Mouse (Mus musculus): ENCODE results near the gene Tom1l2. TPM values are rescaled to one million over a fixed set of nuclear protein-coding genes. Genes with fewer than 3 reads are reported as not detected.

The Tom1l2 gene
- total RNA-seq (2014; rRNA removed) (9.6 and 13.5 TPM in 2 replicates), polyA plus RNA-seq (2012; rRNA removed) (16.9 and 22.1 TPM in 2 replicates)

DNA sequence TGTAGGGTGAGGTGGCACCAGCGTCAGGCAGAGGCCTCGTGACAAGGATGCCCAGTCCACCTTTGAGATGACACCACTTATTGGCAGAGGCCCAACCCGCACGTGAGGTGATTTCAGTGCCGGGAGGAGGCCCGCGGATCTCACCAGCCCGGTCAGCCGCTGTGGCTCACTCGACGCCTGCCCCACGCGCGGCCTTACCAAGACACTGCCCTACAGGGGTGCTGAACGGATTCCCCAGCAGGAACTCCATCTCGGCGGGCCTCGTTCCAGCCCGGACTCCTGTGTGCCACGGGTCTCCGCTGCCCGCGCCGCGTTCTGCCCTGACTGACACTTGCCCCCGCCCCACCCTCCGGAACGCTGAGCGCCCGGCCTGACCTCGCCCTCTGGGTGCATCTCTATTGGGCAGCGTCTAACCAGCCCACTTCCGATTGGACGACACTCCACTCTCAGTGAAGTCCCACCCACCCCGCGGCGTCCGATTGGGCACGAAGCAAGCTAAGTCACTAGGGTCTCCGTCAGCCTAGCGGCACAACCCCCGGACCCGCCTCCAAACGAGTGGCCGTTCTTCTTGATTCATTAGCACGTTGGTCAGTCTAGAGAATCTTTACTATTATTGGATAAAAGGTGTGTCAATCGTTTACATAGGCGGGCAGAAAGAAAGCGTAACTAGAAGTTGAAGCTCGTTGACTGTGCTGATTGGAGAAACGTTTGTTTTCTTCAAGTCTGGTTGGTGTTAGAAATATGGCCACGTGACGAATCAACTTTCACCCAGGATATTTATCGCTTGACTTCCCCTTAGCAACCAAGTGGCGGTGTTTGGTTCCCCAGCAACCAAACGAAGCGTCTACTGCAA, at the start of gene Tom1l2, which contains the start of gene Drc3:
TSS of gene Tom1l2 (minus strand) at position 347 of the 853 bp plus-strand sequence.
TSS of gene Drc3 (plus strand) at position 771 of the 853 bp plus-strand sequence.
- Histone ChIP-seq H3K4me3 (ENCODE audit: insufficient read depth, low read depth, low read length) (peak within 1 kb of the TSS; percentile 77), H3K9ac (ENCODE audit: low read depth, low read length) (peak within 1 kb of the TSS; percentile 85), H3K36me3 (ENCODE audit: control insufficient read depth, insufficient read depth, low read length) (no peaks in the 10 kb centered on the region), H3K79me2 (ENCODE audit: control insufficient read depth, insufficient read depth, low read length) (peaks cover 19% of the 10 kb centered on the region), H3K27ac (replicated peaks; ENCODE audit: insufficient read depth, low read depth, low read length) (peak within 1 kb of the TSS; percentile 85), H3K27me3 (ENCODE audit: control insufficient read depth, insufficient read depth, low read length) (no peaks in the 10 kb centered on the region), H3K4me1 (ENCODE audit: control insufficient read depth, insufficient read depth, low read length) (peaks cover 6% of the 10 kb centered on the region; the same call in 1 of the 2 replicates)
- TF ChIP-seq CTCF (IDR thresholded peaks at IDR 0.05; ENCODE audit: low read depth, low read length) = no peak
- TF ChIP-seq POLR2A (IDR thresholded peaks at IDR 0.05; ENCODE audit: extremely low read depth, insufficient read depth, low read length) = peak; percentile 82
- peak; percentile 100 for DNase-seq (ENCODE audit: extremely low read depth, low read depth, low spot score)
- WGBS = under 1% methylated on average over 57 of the region's 57 CpGs

DNA sequence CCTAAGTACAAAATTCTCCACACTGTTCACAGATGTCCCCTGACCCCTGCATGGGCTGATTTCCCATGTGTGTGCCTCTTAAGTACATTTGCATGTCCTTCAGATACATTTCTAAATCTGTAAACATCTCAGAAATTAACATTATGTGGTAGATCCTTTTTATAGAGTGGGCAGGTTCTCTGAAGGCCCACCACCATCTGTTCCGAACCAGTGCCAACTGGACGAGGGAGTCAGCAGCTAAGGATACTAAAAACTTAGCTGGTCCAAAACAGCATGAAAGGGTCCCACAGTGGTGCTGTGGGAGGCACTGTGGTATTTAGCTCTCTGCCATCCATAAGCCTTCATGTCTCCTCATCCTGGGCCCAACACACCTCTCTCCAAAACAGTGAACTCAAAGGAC, 44.5 kb upstream of the Tom1l2 start:
- Histone ChIP-seq H3K4me1 (ENCODE audit: control insufficient read depth, insufficient read depth, low read length) (peaks cover 3% of the 10 kb centered on the region; the same call in 1 of the 2 replicates), H3K79me2 (ENCODE audit: control insufficient read depth, insufficient read depth, low read length) (no peaks in the 10 kb centered on the region), H3K27ac (replicated peaks; ENCODE audit: insufficient read depth, low read depth, low read length) (no peak overlapping the region), H3K36me3 (ENCODE audit: control insufficient read depth, insufficient read depth, low read length) (peaks cover 9% of the 10 kb centered on the region), H3K27me3 (ENCODE audit: control insufficient read depth, insufficient read depth, low read length) (no peaks in the 10 kb centered on the region), H3K4me3 (ENCODE audit: insufficient read depth, low read depth, low read length) (no peak overlapping the region), H3K9ac (ENCODE audit: low read depth, low read length) (no peak overlapping the region)
- WGBS = 95% methylated on average over 2 of the region's 2 CpGs
- TF ChIP-seq POLR2A (IDR thresholded peaks at IDR 0.05; ENCODE audit: extremely low read depth, insufficient read depth, low read length) (no peak), CTCF (IDR thresholded peaks at IDR 0.05; ENCODE audit: low read depth, low read length) (no peak)
- no peak for DNase-seq (ENCODE audit: extremely low read depth, low read depth, low spot score)

DNA sequence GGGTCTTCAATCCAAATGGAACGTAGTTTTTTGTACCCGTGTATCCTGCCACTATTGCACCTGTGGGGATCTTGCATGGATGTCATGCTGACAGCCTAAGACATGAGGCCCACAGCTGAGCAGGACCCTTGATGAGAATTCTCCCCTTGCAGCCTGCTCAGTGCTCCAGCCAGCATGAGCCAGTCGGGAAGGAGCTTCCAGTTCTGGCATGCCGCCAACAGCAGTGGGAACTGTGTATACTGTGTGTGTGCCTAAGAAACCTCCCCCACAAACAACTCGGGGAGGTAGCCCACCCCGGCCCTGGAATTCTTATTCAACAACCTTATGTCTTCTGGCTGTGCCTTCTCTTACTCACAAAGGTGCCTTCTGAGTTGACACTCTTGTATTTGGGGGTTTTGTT, 43.8 kb upstream of the Tom1l2 start:
- no peaks in the 10 kb centered on the region for H3K27me3 ChIP-seq (ENCODE audit: control insufficient read depth, insufficient read depth, low read length)
- no peak overlapping the region for H3K4me3 ChIP-seq (ENCODE audit: insufficient read depth, low read depth, low read length)
- no peaks in the 10 kb centered on the region for H3K4me1 ChIP-seq (ENCODE audit: control insufficient read depth, insufficient read depth, low read length)
- WGBS = 58% methylated on average over 6 of the region's 6 CpGs
- peaks cover 9% of the 10 kb centered on the region for H3K36me3 ChIP-seq (ENCODE audit: control insufficient read depth, insufficient read depth, low read length)
- TF ChIP-seq POLR2A (IDR thresholded peaks at IDR 0.05; ENCODE audit: extremely low read depth, insufficient read depth, low read length) (no peak), CTCF (IDR thresholded peaks at IDR 0.05; ENCODE audit: low read depth, low read length) (no peak)
- no peak overlapping the region for H3K27ac ChIP-seq (replicated peaks; ENCODE audit: insufficient read depth, low read depth, low read length)
- no peaks in the 10 kb centered on the region for H3K79me2 ChIP-seq (ENCODE audit: control insufficient read depth, insufficient read depth, low read length)
- no peak overlapping the region for H3K9ac ChIP-seq (ENCODE audit: low read depth, low read length)
- DNase-seq (ENCODE audit: extremely low read depth, low read depth, low spot score) = no peak

DNA sequence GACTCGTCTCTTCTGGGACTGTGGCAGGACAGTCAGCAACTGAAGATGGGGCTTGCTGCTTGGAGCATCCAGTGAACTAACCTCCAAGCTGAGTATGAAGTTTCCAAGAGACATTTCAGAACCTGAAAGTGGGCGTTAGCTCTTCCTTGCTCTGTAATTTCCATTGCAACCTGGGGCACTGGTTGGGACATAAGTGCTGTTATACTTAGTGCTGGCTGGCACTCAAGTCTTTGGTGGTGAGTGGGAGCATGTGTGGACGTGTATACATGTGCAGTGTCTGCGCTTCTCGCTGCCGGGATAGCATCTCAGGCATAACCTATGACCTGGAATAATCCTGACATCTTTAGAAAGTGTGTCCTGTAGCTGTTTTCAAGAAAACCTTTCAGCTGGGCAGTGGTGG, 38.6 kb upstream of the Tom1l2 start:
- Histone ChIP-seq H3K27ac (replicated peaks; ENCODE audit: insufficient read depth, low read depth, low read length) (no peak overlapping the region), H3K79me2 (ENCODE audit: control insufficient read depth, insufficient read depth, low read length) (no peaks in the 10 kb centered on the region), H3K9ac (ENCODE audit: low read depth, low read length) (no peak overlapping the region), H3K27me3 (ENCODE audit: control insufficient read depth, insufficient read depth, low read length) (no peaks in the 10 kb centered on the region), H3K4me3 (ENCODE audit: insufficient read depth, low read depth, low read length) (no peak overlapping the region), H3K36me3 (ENCODE audit: control insufficient read depth, insufficient read depth, low read length) (no peaks in the 10 kb centered on the region), H3K4me1 (ENCODE audit: control insufficient read depth, insufficient read depth, low read length) (no peaks in the 10 kb centered on the region)
- TF ChIP-seq POLR2A (IDR thresholded peaks at IDR 0.05; ENCODE audit: extremely low read depth, insufficient read depth, low read length) = no peak
- no peak for TF ChIP-seq CTCF (IDR thresholded peaks at IDR 0.05; ENCODE audit: low read depth, low read length)
- 92% methylated on average over 6 of the region's 6 CpGs for WGBS
- no peak for DNase-seq (ENCODE audit: extremely low read depth, low read depth, low spot score)

DNA sequence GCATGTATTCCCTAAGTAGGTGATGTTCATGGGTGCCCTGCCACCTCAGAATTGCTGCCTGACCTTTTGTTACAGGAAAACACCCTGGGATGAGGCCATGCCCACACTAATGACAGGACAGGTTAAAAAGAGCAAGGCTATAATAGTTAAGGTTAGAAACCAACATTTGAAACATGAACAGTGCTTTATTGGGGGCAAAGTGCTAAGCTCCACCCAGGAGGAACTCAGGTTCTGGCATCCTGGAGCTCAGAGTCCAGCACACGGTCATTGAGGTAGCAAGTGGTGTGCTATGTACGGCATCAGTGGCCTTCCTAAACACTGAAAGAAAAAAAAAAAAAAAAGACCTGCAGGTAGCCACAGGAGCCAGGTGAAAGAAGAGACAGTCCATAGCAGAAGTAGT, 35.2 kb upstream of the Tom1l2 start:
- H3K27me3 ChIP-seq (ENCODE audit: control insufficient read depth, insufficient read depth, low read length) = 0 out of 2 replicates have a peak, but pooled peaks cover 3% of the 10 kb centered on the region
- H3K36me3 ChIP-seq (ENCODE audit: control insufficient read depth, insufficient read depth, low read length) = no peaks in the 10 kb centered on the region
- no peaks in the 10 kb centered on the region for H3K4me1 ChIP-seq (ENCODE audit: control insufficient read depth, insufficient read depth, low read length)
- no peak overlapping the region for H3K27ac ChIP-seq (replicated peaks; ENCODE audit: insufficient read depth, low read depth, low read length)
- H3K9ac ChIP-seq (ENCODE audit: low read depth, low read length) = no peak overlapping the region
- no peaks in the 10 kb centered on the region for H3K79me2 ChIP-seq (ENCODE audit: control insufficient read depth, insufficient read depth, low read length)
- DNase-seq (ENCODE audit: extremely low read depth, low read depth, low spot score) = no peak
- H3K4me3 ChIP-seq (ENCODE audit: insufficient read depth, low read depth, low read length) = no peak overlapping the region
- TF ChIP-seq POLR2A (IDR thresholded peaks at IDR 0.05; ENCODE audit: extremely low read depth, insufficient read depth, low read length) (no peak), CTCF (IDR thresholded peaks at IDR 0.05; ENCODE audit: low read depth, low read length) (no peak)
- WGBS = 79% methylated on average over 2 of the region's 2 CpGs

DNA sequence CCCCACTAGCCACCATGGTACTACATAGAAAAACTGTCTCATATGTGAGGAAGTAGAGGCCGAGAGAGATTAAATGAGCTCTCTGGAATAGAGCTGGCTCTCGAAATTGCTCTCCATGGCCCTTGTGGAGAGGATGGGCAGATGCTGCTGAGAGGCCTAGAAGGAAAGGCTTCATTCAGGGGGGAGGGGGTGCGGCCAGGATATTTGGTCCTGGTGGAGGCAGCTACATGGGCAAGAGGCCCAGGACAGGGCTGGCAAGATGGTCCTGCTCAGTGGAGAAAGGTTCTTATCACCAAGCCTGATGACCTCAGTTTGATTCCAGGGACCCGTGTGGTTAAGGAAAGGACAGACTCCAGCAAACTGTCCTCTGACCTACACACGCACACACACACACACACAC, 33.2 kb upstream of the Tom1l2 start:
- no peak overlapping the region for H3K9ac ChIP-seq (ENCODE audit: low read depth, low read length)
- no peaks in the 10 kb centered on the region for H3K4me1 ChIP-seq (ENCODE audit: control insufficient read depth, insufficient read depth, low read length)
- no peaks in the 10 kb centered on the region for H3K79me2 ChIP-seq (ENCODE audit: control insufficient read depth, insufficient read depth, low read length)
- H3K36me3 ChIP-seq (ENCODE audit: control insufficient read depth, insufficient read depth, low read length) = no peaks in the 10 kb centered on the region
- no peak overlapping the region for H3K27ac ChIP-seq (replicated peaks; ENCODE audit: insufficient read depth, low read depth, low read length)
- TF ChIP-seq POLR2A (IDR thresholded peaks at IDR 0.05; ENCODE audit: extremely low read depth, insufficient read depth, low read length) (no peak), CTCF (IDR thresholded peaks at IDR 0.05; ENCODE audit: low read depth, low read length) (no peak)
- H3K27me3 ChIP-seq (ENCODE audit: control insufficient read depth, insufficient read depth, low read length) = 0 out of 2 replicates have a peak, but pooled peaks cover 3% of the 10 kb centered on the region
- H3K4me3 ChIP-seq (ENCODE audit: insufficient read depth, low read depth, low read length) = no peak overlapping the region
- WGBS = 74% methylated on average over 5 of the region's 5 CpGs
- DNase-seq (ENCODE audit: extremely low read depth, low read depth, low spot score) = no peak
